Mouse (Mus musculus) ES-E14 (cell line): Measurements from ENCODE around the gene Rusc1.

Experiments used
- CHD2 ChIP-seq: IDR thresholded peaks from 2 replicates; pipeline ENCODE4 v1.6.1; 2014; ENCODE audit warnings: mild to moderate bottlenecking, low read depth, low read length, inconsistent platforms
- HCFC1 ChIP-seq: IDR thresholded peaks from 2 replicates; pipeline ENCODE4 v1.6.1; 2012; ENCODE audit warnings: low read length, inconsistent platforms, borderline replicate concordance; ENCODE audit not compliant: insufficient read depth
- MAFK ChIP-seq: IDR thresholded peaks from 2 replicates; pipeline ENCODE4 v1.6.1; 2014; ENCODE audit warnings: mild to moderate bottlenecking, low read depth, low read length, inconsistent platforms; ENCODE audit not compliant: insufficient read depth
- ZC3H11A ChIP-seq: IDR thresholded peaks from 2 replicates; pipeline ENCODE4 v1.6.1; 2012; ENCODE audit warnings: low read depth, mild to moderate bottlenecking, inconsistent platforms, low read length, borderline replicate concordance
- ZNF384 ChIP-seq: IDR thresholded peaks from 2 replicates; pipeline ENCODE4 v1.6.1; 2012; ENCODE audit warnings: low read depth, low read length, inconsistent platforms

DNA sequence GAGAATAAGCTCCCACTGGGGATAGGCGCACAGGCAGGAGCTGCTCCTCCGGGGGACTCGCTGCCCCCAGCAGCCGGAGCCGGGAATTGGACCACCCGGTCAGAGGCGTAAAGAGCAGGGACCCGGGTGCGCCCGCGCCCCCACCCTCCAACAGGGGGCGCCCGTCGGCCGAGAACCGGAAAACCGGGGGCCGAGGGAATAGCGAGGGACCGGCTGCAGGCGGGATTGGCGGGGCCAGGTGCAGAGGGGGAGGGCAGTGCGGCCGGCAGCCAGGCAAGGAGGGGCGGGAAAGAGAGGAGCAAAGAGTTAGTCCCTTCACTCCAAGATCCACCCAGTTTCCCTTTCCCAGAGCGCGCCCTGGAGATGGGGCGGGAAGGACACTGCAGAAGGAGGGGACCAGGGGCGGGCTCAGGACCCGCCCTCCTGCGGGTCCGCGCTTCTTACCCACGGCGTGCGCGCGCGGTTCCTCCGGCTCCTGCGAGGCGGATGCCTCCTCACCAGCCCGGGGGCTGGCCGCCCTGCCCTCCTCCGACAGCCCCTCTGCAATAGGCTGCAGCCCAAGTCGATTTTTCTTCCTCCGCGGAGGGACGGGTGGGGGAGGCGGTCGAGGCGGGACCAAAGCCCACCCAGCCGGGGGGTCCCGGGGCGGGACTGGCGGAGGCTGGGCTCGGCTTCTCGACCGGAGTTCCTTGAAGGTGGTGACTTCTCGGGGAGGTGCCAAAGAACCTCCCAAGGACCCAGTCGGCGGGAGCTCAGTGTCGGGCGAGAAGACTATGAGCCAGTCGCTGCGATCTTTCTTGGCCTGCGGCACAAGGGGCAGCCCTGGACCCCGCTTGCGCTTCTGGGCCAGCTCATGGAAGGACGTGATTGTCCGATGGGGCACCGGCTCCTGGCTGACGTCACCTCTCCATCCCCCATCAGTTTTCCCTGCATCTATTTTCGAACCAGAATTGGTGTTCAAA is 2.1 kb downstream of the Rusc1 start:
- no peak for TF ChIP-seq MAFK
- no peak for TF ChIP-seq HCFC1
- no peak for TF ChIP-seq ZNF384
- TF ChIP-seq CHD2: no peak
- TF ChIP-seq ZC3H11A: no peak
